Mouse (Mus musculus) ES-E14 (cell line): ENCODE measurements around the gene Bola1.

Experiments used
- CHD2 ChIP-seq: IDR thresholded peaks from 2 replicates; pipeline ENCODE4 v1.6.1; 2014; ENCODE audit warnings: mild to moderate bottlenecking, low read depth, low read length, inconsistent platforms
- HCFC1 ChIP-seq: IDR thresholded peaks from 2 replicates; pipeline ENCODE4 v1.6.1; 2012; ENCODE audit warnings: low read length, inconsistent platforms, borderline replicate concordance; ENCODE audit not compliant: insufficient read depth

DNA sequence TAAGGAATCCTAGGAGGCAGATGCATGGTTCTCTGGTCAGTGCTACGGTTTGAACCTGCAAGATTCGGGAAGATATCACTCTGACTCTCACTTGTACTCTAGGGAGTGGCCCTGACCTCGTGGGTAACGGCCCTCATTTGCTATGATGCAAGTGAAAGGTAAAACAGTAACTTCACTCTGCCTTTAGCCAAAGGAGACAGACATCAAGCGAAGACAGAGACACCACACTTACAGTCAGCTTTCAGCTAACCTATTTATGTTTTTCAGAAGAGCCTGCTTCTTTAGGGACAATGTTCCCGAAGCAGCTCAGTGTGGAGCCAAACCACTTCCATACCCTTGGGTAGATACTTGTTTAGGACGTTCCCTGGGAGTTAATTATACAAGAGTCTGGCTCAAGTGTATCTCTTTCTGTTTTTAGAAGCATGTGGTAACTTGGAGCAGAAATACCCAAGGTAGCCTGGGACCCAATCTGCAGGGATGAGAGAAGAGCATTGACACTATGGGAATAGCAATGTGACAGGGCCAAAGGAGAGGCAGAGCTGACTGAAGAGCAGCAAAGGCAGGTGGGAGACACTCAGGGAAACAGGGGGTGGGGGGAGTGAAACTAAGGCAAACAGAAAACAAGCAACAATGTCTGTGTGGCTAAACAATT lies 24.5 kb upstream of the Bola1 start:
- TF ChIP-seq HCFC1 (no peak), CHD2 (no peak)
